Mouse (Mus musculus) retina, postnatal 7 days (tissue): ENCODE results near the gene Il17rc.
A peak's percentile ranks its signal among the peaks of the same experiment; 100 is the strongest.

Experiments
- DNase-seq: peaks from one replicate; pipeline ENCODE4 v3.0.0-alpha.2; 2012; ENCODE audit warnings: low read depth, low spot score

Il17rc gene

DNA sequence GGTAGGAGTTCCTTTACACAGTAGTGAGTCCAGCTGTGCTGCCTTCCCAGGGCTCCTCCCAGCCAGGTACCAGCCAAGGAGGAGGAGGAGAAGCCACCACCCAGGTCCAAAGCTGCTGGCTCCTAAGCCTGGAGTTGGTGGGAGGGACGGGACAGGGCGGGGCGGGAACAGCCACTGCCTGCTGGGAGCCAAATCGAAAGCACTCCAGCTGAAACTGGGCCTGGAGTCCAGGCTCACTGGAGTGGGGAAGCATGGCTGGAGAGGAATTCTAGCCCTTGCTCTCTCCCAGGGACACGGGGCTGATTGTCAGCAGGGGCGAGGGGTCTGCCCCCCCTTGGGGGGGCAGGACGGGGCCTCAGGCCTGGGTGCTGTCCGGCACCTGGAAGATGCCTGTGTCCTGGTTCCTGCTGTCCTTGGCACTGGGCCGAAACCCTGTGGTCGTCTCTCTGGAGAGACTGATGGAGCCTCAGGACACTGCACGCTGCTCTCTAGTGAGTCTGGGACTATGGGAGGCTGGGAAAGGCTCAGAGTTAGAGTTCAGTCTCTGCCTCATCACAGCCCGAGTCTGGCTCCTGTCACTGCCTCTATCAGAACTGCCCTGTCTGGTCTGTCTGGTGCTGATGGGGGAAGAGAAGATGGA, at the start of gene Il17rc:
Gene Il17rc (plus strand): TSS at position 131 of the 640 bp plus-strand sequence.
- no peak for DNase-seq

DNA sequence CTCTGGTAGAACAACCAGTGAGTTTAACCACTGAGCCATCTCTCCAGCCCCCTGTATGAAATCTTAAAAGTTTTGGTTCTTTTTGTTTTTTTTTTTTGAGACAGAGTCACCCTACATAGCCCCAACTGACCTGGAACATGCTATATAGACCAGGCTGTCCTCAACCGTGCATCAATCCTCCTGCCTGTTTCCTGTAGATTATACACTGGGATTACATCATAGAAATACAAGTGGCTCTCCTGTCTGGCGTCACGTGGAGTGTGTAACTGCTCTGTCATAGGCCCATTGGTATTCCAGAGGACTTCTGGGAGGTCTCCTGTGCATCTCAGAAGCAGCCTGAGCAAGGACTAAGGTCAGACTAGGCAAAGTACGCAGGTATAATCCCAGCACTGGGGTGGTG, 48.2 kb upstream of the Il17rc start:
- no peak for DNase-seq

DNA sequence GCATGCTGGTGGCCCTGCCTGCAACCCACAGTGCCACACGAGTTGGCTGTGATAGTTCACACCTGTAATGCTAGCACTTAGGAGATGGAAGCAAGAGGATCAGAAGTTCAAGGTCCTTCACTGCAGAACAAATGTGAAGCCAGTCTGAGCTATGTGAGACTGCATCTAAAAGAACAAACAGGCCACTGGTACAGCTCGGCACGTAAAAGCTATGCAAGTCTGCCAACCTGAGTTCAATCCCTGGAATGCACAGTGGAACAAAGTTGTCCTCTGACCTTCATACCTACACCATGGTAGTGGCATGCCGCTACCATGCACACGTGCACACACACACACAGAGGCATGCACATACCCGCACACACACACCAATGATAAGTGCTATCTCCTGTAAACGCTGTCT, 47.0 kb upstream of the Il17rc start:
- no peak for DNase-seq

DNA sequence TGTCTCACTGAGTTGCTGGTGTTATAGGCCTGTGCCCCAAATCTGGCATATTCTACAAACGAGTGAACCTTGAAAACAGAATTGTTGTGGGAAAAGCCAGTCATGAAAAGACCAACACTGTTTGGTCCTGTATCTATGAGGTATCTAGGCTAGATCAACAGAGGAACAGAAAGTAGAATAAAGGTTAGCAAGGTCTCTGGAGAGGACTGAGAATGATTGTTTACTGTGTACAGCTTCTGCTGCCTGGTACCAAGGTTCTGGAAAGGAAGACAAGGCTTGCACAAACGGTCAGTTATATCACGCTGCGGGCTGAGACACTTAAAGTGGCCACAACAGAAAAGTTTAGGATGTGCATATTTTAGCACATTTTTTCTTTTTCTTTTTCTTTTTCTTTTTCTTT, 44.5 kb upstream of the Il17rc start:
- DNase-seq: no peak

DNA sequence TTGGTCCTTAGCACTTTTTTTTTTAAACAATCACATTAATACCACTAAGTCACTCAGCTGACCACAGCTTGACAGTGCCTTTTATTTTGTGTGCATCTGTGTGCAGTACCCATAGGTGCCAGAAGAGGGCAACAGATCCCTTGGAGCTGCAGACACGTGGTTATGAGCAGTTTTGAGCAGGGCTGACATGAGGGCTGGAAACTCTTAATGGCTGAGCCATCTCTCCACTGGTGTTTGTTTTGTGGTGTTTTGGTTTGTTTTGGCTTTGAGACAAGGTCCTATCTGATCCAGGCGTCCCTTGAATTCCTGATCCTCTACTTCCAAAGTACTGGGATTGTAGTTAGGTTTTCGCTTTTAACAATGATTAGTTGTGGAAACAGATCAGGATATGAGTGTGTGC, 43.8 kb upstream of the Il17rc start:
- peak; percentile 40 for DNase-seq

DNA sequence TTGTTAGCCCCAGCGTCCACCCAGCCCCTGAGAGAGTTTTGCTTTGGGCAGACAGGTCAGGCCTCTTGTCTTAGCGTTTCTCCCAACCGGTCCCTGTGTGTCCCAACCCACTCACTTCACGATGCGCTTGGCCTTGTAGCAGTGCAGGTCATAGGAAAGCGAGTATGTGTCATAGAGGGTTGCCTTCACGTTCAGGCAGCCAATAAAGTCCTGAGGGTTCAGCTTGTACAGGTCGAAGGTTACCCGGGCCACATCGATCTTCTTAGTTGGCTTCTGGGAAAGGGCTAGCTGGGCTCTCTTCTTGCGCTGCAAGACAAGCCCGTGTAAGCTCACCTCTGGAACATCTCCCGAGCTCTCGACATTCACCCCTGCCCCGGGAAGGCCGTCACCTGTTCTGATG, 43.2 kb upstream of the Il17rc start:
- no peak for DNase-seq

DNA sequence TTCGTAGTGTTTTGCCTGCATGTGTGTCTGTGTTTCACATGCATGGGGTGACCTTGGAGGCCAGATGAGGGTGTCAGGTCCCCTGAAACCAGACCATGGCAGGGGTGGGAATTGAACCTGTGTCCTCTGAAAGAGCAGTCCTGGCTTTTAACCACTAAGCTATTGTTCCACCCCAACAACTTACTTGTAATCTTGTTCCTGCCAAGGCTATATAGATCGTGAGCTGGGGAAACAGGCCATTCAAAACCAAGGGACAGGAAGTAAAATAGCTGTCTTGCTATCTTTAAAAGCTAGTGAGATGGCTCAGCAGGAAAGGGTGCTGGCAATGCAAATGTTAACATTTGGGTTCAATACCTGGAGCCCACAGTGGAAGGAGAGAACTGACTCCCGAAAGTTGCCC, 41.3 kb upstream of the Il17rc start:
- no peak for DNase-seq

DNA sequence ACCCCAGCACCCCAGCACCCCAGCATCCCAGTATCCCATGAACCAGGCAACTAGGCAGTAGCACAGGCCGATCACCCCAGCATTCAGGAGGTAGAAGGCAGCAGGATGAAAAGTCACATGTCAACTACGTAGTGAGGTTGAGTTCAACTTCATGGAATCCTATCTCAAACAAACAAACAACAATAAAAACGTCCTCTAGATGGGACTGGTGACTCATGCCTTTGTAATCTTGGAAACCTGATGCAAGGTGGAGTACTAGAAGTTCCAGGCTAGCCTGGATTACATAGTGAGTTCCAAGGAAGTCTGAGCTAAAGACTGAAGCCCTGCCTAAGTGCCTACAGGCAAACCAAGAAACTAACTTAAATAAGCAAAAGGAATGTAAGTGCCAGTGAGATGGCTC, 40.4 kb upstream of the Il17rc start:
- no peak for DNase-seq

DNA sequence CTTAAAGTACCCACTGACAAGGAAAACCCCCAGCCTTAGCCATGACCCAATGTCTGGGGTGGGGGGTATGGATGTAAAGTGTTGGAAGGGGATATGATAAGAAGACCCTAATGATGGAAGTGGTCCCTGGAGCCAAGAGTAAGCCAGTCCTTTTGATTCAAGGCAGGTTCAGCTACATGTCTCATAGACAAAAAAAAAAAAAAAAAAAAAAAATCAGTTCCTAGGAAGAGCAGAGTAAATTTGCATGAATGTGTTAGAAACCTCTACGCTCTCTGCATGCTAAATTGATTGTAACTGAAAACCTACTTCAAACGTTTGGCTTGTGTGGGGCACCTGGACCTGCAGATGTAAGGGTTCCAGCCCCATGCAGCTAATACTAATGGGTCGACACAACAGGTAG, 39.4 kb upstream of the Il17rc start:
- DNase-seq: no peak

DNA sequence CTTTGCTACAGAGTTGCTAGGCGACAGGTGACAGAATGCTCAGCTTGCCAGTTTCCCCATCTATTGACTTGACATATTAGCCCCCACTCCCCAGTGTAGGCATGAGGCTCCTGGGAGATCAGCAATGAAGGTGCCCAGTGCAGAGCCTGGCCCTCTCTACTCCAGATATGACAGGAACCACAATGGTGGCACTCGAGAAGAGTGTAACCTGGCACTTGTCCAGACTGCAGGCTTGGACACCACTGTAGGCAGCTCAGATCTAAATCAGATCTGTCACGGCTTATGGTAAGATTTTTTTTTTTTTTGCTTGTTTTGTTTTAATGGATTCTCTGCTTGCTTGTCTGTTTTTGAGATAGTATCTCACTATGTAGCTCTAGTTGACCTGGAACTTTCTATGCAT, 37.6 kb upstream of the Il17rc start:
- no peak for DNase-seq

DNA sequence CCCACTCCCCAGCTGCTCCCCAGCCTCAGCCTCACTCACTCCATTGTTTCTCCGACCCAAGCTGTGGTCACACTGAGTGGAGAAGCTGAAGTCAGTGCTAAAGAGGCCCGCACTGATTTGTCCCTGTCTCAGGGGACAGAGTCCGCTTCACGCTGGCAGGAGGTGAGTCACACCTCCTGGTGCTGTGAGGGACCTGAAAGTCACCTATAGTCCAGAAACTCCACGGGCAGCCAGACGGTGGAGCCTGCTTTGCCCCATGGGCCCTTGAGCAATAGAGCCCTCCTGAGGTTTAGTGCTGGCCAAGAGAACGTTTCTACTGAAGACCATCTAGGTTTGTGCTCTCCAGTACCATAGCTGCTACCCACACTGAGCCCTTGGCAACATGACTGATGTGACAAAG, 36.5 kb upstream of the Il17rc start:
- no peak for DNase-seq

DNA sequence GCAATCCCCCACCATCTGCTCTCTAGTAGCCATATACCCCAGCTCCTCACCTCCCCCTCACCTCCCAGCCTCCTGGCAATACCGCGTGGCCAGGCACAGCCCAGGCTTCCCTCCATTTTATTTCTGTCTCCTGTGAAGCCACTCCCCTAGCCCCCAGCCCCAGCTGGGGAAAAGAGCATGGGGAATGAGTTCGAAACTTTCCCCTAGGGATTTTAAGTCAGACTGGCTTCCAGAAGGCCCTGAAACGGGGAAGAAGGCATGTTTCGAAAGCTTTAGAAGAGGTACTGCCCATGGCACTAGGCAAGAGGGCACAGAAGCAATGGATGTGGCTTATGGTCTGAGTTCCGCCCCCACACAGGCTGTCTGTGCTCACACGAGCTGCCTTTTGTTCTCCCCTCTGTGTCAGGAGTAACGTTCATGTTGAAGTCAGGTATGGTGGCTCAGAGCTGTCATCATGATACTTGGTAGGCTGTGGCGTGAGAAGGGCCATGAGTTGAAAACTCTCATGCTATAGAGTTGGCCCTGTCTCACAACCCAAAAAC, 35.5 kb upstream of the Il17rc start, which contains the start of gene Cidec:
Gene Cidec (minus strand): TSS at position 97 of the 542 bp plus-strand sequence.
- DNase-seq: no peak

DNA sequence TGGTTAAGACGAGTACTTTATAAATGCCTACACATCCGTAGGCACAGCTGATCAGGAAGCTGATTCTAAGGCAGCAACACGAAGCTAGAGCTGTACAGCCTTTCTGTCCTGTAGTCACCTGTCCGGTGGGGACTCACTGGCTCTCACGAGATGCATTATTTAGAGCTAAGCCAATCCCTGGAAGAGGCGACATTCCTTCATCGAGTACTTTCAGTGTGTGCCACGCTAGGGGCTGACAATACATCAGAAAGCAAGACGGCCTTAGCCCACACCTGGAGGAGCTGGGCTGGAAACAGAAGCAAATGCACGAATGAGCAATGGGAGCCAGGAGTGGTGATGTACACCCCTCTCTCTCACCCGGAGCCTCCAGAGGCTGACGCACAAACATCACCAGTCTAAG, 34.1 kb upstream of the Il17rc start:
- no peak for DNase-seq

DNA sequence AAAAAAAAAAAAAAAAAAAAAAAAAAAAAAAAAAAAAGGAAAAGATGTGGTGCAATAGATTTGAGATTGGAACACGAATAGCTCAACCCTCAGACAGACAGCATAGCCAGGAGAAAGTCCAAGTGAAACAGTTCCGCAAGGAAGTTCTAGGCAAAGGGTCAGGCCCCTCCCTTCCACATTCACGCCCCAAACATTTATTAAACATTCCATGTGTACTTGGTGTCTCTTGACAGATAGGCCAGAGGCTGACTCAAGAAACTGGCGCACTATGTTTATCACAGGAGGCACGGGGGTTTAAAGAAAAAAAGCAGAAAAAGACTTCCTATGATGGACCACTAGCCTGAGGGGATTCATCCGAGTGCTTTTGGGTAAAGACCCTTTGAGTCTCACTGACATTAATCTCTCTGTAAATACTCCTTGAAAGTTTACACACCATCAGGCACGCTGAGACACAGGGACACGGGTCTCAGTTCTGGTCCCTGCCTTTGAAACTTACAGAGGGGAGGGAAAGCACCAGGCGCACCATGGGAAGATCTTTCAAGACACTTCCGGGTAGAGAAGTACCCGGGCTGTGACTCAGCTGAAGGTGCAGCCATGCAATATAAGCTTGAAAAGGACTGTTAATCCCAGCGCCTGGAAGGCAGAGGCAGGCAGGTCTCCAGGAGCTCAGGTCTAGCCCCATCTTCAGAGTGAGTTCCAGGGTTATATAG, 32.4 kb upstream of the Il17rc start:
- no peak for DNase-seq

DNA sequence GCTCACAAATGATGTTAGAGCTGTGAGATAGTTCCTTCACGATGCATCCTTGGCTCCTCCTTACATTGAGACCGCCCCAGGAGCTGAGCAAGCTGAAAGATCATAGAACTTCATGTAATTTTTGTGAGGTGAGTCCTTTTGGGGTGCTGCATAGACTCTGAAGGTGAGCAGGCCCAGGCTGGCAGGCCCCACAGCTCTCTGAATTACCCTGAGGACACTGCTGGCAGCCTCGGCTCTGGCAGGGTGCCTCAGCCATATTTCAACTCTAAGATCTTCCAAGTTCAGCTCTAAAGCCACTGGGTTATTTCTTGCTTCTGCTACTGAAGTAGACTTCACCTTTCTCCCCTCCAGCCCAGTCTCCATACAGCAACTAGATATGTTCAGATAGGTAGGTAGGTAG, 30.5 kb upstream of the Il17rc start:
- no peak for DNase-seq

DNA sequence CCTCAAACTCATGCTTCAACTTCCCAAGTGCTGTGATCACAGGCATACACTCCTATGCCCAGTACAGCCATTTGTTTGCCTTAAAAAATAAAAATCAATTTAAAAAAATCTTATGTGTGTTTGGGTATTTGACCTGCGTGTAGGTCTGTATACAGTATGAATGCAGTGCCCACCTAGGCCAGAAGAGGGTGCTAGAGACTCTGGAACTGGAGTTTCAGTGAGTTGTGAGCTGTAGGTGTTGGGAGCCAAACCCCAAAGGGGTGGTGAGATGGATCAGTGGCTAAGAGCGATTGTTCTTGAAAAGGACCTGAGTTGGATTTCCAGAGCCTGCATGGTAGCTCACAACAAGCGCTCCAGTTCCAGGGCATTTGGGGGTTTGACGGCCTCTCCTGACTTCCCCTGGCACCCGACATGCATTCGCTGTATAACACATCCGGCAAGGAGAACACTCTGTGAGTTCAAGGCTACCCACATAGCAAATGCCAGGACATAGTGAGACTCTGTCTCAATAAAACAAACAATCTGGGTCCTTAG, 30.0 kb upstream of the Il17rc start:
- DNase-seq: peak; percentile 65

DNA sequence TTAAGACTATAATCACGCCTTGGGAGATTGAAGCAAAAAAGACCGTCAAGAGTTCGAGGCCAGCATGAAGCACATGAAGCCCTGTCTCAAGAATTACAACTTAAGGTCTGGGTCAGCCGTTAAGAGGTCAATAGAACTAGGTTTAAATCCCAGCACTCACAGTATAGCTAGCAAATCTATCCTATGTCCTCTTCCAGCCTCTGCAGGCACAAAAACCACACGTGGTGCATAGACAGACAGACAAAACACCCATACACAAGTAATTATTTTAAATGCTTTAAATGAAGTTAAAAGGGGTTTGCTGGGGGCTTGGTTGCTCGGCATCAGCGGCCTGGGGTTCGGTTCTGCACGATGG, 29.2 kb upstream of the Il17rc start:
- no peak for DNase-seq

DNA sequence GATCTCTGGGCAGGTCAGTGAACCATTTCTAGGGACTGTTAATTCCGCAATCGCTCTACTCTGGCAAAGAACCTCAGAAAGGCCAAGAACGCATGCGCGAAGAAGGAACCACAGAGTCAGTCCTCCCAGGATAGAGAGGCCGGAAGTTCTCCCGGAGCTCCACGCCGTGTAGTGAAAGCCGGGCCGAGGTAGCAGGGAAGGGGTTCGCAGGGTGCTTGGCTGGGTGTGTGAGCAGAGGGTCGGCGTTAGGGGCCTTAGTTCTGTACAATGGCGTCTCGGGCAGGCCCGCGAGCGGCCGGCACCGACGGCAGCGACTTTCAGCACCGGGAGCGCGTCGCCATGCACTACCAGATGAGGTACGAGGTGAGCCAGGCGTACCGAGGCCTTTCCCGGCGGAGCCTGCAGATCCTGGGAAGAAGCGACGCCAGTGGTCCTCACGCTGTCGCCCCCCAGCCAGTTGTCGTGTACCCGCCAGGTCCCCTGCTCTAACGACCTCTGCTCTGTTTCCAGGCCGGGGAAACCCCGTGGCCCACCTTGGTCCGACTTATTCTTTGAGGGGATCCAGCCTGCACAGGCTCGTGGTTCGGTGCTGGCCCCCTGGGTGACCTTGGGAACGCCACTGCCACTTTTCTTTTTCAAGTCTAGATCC, 28.7 kb upstream of the Il17rc start, which contains the start of gene Jagn1:
Gene Jagn1 (plus strand): TSS at position 128 of the 649 bp plus-strand sequence.
- DNase-seq: peak; percentile 95

DNA sequence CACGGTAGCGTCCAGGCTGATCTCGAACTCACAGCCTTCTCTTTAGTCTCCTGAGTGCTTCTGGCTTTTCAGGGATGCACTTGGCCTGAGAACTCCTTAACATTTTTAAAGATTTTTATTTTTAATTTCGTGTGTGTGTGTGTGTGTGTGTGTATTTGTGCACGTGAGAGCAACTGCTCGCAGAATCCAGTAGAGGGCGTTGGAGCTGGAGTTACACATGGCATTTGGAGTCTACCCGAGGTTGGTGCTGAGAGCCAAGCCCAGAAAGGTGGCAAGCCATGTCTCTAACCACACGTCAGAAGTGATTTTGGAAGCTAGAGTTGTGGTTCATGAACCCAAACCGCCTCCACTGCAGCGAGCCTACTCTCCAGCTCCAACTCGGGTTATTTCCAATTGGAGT, 28.1 kb upstream of the Il17rc start:
- DNase-seq: no peak

DNA sequence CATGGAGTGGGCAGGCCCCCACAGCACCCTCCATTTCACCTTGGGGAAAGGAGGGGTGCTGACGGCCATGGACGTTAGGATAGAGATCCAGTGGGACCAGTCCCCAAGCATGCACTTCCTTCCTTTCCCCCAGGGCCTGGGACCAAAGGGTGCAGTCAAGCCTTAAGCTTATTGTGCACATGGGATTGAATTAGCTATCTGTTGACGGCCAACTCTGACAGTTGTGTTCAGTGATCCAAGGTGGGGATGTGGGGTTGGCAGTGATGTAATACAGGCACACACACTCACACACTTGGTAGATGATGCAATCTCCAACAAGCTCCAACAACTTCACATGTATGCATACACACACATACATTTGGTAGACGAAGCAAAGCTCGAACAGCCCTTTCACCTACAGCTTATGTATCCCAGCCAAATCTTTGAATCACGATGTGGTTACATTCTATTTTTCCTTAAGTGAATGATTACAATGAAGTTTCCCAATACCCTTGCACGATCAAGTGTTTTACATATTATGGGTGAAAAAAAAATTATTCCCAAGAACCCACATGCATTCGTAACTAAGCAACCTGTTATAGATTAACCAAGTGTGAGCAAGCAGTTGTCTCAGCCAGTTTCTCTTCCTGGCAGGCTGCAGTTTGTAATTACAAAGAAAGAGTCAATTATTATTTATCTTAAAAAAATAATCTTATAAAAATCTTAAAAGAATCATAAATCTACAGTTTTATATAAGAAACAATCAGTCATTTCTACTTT, 26.8 kb upstream of the Il17rc start:
- no peak for DNase-seq

DNA sequence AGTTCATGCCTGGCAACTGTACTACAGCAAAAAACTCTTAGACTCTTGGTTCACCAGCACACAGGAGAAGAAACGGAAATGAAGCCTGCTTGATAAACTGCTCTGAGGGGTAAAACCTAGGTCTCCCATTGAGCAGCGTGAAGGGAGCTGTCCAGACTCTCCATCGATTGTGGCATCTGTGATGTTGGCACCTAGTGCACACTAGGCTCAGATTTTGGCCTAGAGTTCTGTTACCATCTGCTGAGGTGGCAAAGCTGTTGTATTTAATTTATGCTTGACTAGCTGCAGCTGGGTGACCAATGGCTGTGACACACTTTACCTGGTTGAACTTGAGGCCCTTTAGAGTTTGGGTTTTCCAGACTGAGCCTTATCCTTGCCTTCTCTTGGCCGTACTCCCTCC, 23.6 kb upstream of the Il17rc start:
- DNase-seq: no peak

DNA sequence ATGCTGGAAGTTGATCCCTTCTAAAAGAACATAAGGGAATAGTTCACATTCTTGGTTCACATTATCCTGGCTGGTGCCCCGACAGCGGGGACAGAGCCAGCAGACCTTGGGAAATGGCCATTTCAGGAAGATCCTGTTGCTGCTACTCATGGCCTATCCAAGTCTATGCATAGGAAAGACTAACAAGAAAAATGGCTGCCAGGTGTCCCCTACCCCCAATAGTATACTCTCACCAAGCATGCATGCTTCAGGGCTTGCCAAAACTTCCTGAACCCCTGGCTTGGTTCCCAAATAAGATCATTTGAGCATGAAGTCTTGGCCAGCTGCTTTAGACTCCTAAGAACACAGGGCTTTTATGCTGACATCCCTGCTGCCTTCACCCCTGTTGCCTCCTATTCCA, 19.4 kb upstream of the Il17rc start:
- no peak for DNase-seq
